Mouse (Mus musculus) olfactory bulb, adult 2 months (tissue): ENCODE results near the gene Mbl2.
"Not testable (repeated sequence)": the region's sequence is repeated elsewhere in the genome, so short reads cannot be mapped to it uniquely, and the experiment has no call there.

ENCODE experiments used
- CTCF ChIP-seq: fragments of 200-500 bp; IDR thresholded peaks from 2 replicates; pipeline ENCODE4 v1.5.1; 2012; ENCODE audit warnings: low read depth, mild to moderate bottlenecking, low read length, moderate library complexity; ENCODE audit not compliant: insufficient read depth
- POLR2A ChIP-seq: fragments of 200-500 bp; IDR thresholded peaks from 2 replicates; pipeline ENCODE4 v1.6.1; 2012; ENCODE audit warnings: mild to moderate bottlenecking, low read depth, low read length, moderate library complexity; ENCODE audit not compliant: insufficient read depth

- TF ChIP-seq POLR2A, CTCF: not testable (repeated sequence)
Observed at GRCm38 (mm10) chr19:30222593-30222992, 10.1 kb upstream of the Mbl2 start.
